Mouse (Mus musculus) common myeloid progenitor, adult 5-6 weeks (primary cell): ENCODE results near the gene Mknk2. TPM values are rescaled to one million over a fixed set of nuclear protein-coding genes. Genes with fewer than 3 reads are reported as not detected.

Experiments used
- ATAC-seq: replicated peaks from 2 replicates; pipeline ENCODE4 v1.8.0; 2016; ENCODE audit warnings: low read depth, mild to moderate bottlenecking, moderate TSS enrichment, inconsistent platforms; ENCODE audit not compliant: poor library complexity, severe bottlenecking
- total RNA-seq: library from RNA; stranded (forward); fragments of 200-1000, 187-1606 nt; gene quantifications from 2 replicates; pipeline ENCODE4 v1.2.3, GENCODE M21; 2017

Mknk2 gene
- total RNA-seq, 1 experiment from 2014 or later = 55.6 TPM

DNA sequence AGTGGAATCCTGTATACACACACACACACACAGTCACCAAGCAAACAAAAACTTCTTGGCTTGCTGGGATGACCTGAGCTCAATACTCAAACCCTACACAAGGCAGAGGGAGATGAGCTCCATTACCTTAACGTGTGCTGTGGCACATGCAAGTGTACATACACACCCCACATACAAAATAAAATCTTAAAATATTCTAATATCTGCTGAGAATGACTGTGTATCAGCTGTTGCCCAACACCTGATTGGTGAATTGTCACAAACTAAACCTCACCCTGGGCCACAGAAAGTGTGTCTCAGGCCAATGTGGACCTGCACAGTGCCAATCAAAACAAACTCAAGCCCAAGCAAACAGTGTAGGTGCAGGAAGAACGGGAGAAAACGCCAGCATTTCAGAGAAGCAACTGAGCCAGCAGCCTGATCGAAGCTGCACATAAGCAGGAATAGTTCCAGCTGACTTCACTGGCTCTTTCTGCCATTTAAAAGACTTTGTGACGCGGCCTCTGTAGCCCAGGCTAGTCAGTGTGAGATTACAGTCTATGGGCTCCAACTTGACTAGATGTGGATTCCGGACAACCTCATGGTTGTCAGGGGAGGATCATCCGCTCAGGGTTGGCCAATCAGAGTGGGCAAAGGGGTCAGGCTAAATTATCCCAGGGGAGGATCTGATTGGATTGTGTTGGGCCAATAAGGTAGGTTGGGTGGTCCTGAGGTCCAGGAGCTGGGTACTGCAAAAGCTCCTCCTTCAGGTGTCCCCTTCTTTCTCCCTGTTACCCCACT lies 58.3 kb downstream of the Mknk2 start:
- ATAC-seq = no peak

DNA sequence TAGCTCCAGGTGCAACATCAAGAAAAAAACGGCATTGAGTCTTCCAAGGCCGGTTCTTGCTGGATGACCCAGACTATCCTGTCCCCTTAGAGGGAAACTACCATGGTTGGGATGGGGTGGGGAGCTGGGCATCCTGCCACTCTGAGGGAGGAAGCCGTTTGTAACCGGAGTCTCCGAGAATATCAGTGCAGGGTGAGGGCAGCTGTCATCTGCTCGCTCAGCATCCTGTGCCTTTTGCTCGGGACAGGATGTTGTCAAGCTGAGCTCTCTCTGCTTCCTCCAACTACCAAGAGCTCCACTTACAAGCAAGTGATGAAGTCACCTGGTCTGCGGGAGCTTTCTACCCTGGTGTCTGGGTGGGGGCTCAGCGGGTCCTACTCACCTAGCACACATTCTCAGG lies 59.7 kb downstream of the Mknk2 start:
- ATAC-seq = no peak

Other genes starting within 250 kb of the Mknk2 start
- 67.2 and 80.0 TPM in 2 replicates for gene Tcf3, start 244.5 kb downstream of the Mknk2 start, total RNA-seq
- gene Onecut3, start 183.3 kb downstream of the Mknk2 start, total RNA-seq = not detected in 2 replicates
- gene Atp8b3, start 139.0 kb downstream of the Mknk2 start, total RNA-seq = not detected in 2 replicates
- gene Rexo1, start 116.6 kb downstream of the Mknk2 start, total RNA-seq = 12.3 and 19.2 TPM in 2 replicates
- gene Klf16, start 100.8 kb downstream of the Mknk2 start, total RNA-seq = 8.6 and 10.6 TPM in 2 replicates
- 15.3 and 29.6 TPM in 2 replicates for gene Abhd17a, start 87.8 kb downstream of the Mknk2 start, total RNA-seq
- gene Scamp4, start 75.2 kb downstream of the Mknk2 start, total RNA-seq = 10.8 and 13.3 TPM in 2 replicates
- 0.96 TPM in 1 of 2 replicates, not detected in the other for gene Adat3, start 75.2 kb downstream of the Mknk2 start, total RNA-seq
- gene Gm49322, start 72.1 kb downstream of the Mknk2 start, total RNA-seq = 0.24 and 0.27 TPM in 2 replicates
- gene Csnk1g2, start 55.3 kb downstream of the Mknk2 start, total RNA-seq = 132 and 167 TPM in 2 replicates
- gene Btbd2, start 21.0 kb downstream of the Mknk2 start, total RNA-seq = 19.2 and 27.1 TPM in 2 replicates
- gene Mob3a, start 23.9 kb upstream of the Mknk2 start, total RNA-seq = 42.9 and 49.3 TPM in 2 replicates
- 6.4 and 10.4 TPM in 2 replicates for gene Izumo4, start 24.1 kb upstream of the Mknk2 start, total RNA-seq
- 33.6 and 39.4 TPM in 2 replicates for gene Ap3d1, start 64.2 kb upstream of the Mknk2 start, total RNA-seq
- 7.6 and 19.5 TPM in 2 replicates for gene Dot1l, start 77.1 kb upstream of the Mknk2 start, total RNA-seq
- gene Sf3a2, start 120.1 kb upstream of the Mknk2 start, total RNA-seq = 26.6 and 46.7 TPM in 2 replicates
- 36.7 and 43.0 TPM in 2 replicates for gene Plekhj1, start 120.5 kb upstream of the Mknk2 start, total RNA-seq
- 0.58 TPM in 1 of 2 replicates, not detected in the other for gene Amh, start 127.1 kb upstream of the Mknk2 start, total RNA-seq
- gene Jsrp1, start 135.4 kb upstream of the Mknk2 start, total RNA-seq = not detected in 2 replicates
- gene Oaz1, start 148.5 kb upstream of the Mknk2 start, total RNA-seq = 288 TPM in 2 replicates
- 0.05 TPM in 1 of 2 replicates, not detected in the other for gene Lingo3, start 165.9 kb upstream of the Mknk2 start, total RNA-seq
- gene Lsm7, start 177.1 kb upstream of the Mknk2 start, total RNA-seq = 398 and 403 TPM in 2 replicates
- gene Sppl2b, start 177.2 kb upstream of the Mknk2 start, total RNA-seq = 29.8 and 37.1 TPM in 2 replicates
- not detected in 2 replicates for gene Tmprss9, start 193.7 kb upstream of the Mknk2 start, total RNA-seq
- 40.2 and 52.3 TPM in 2 replicates for gene Timm13, start 222.9 kb upstream of the Mknk2 start, total RNA-seq
- gene Lmnb2, start 240.1 kb upstream of the Mknk2 start, total RNA-seq = 44.0 and 46.6 TPM in 2 replicates